Mouse (Mus musculus): ENCODE results near the gene Cc2d2a.

- no peak for TF ChIP-seq CTCF (IDR thresholded peaks at IDR 0.05; ENCODE audit: borderline replicate concordance, extremely low read depth, insufficient read depth, insufficient read length)
- no peak for TF ChIP-seq POLR2A (IDR thresholded peaks at IDR 0.05; ENCODE audit: borderline replicate concordance, extremely low read depth, insufficient read depth, insufficient read length, poor library complexity, severe bottlenecking)
Measured at GRCm38 (mm10) chr5:43748039-43748438, 85.9 kb downstream of the Cc2d2a start.
